Mouse (Mus musculus): Measurements from ENCODE around the gene Casp6.

GRCm38 (mm10) chr3:129912025-129912424 is 10.8 kb downstream of the Casp6 start:
- no peak for TF ChIP-seq ZNF384 (IDR thresholded peaks at IDR 0.05; ENCODE audit: low read depth, low read length)
- no peak for TF ChIP-seq CHD2 (IDR thresholded peaks at IDR 0.05; ENCODE audit: low read depth, low read length)
- no peak for TF ChIP-seq HCFC1 (IDR thresholded peaks at IDR 0.05; ENCODE audit: borderline replicate concordance, insufficient read depth, low read length)
- TF ChIP-seq MAFK (IDR thresholded peaks at IDR 0.05; ENCODE audit: insufficient read depth, low read depth, low read length), result no peak
- no peak for TF ChIP-seq ZC3H11A (IDR thresholded peaks at IDR 0.05; ENCODE audit: borderline replicate concordance, low read depth, low read length)
